Mouse (Mus musculus): ENCODE measurements around the gene Hoxa6. TPM values are rescaled to one million over a fixed set of nuclear protein-coding genes. Genes with fewer than 3 reads are reported as not detected.
A peak's percentile ranks its signal among the peaks of the same experiment; 100 is the strongest.

The Hoxa6 gene
- polyA plus RNA-seq, 1 experiment from 2014 or later = 20.3 TPM

GRCm38 (mm10) chr6:52176391-52176790 lies 32.1 kb downstream of the Hoxa6 start:
- Histone ChIP-seq H3K4me3 (peak overlapping the region; percentile 54), H3K36me3 (peaks cover 7% of the 10 kb centered on the region; the same call in 1 of the 2 replicates), H3K4me1 (replicated peaks) (peaks cover 98% of the 10 kb centered on the region), H3K4me2 (peak overlapping the region; percentile 75), H3K27ac (replicated peaks) (peak overlapping the region; percentile 97), H3K9me3 (no peaks in the 10 kb centered on the region), H3K27me3 (no peaks in the 10 kb centered on the region), H3K9ac (peak overlapping the region; percentile 95)
- WGBS = 1% methylated on average over 6 of the region's 6 CpGs
- no peak for ATAC-seq (ENCODE audit: low read depth)

- H3K4me3 ChIP-seq = peak overlapping the region; percentile 54
- peaks cover 13% of the 10 kb centered on the region for H3K36me3 ChIP-seq
- H3K9me3 ChIP-seq = no peaks in the 10 kb centered on the region
- no peaks in the 10 kb centered on the region for H3K27me3 ChIP-seq
- peak overlapping the region; percentile 75 for H3K4me2 ChIP-seq
- peak overlapping the region; percentile 97 for H3K27ac ChIP-seq (replicated peaks)
- H3K4me1 ChIP-seq (replicated peaks) = peaks cover 98% of the 10 kb centered on the region
- peak; percentile 20 for ATAC-seq (ENCODE audit: low read depth)
- peak overlapping the region; percentile 95 for H3K9ac ChIP-seq
- WGBS = 0% methylated on average over 6 of the region's 35 CpGs
These were observed 32.7 kb downstream of the Hoxa6 start for GRCm38 (mm10) chr6:52175864-52176263.

- Histone ChIP-seq H3K4me2 (peak overlapping the region; percentile 75), H3K27ac (replicated peaks) (peak overlapping the region; percentile 97), H3K4me3 (peak overlapping the region; percentile 54), H3K9ac (peak overlapping the region; percentile 95), H3K36me3 (peaks cover 18% of the 10 kb centered on the region), H3K9me3 (no peaks in the 10 kb centered on the region), H3K27me3 (no peaks in the 10 kb centered on the region), H3K4me1 (replicated peaks) (peaks cover 98% of the 10 kb centered on the region)
- WGBS = 1% methylated on average over 33 of the region's 41 CpGs
- peak; percentile 38 for ATAC-seq (ENCODE audit: low read depth)
These were observed 33.4 kb downstream of the Hoxa6 start for GRCm38 (mm10) chr6:52174968-52175751.

- H3K4me1 ChIP-seq (replicated peaks) = peaks cover 98% of the 10 kb centered on the region
- H3K4me3 ChIP-seq = peak overlapping the region; percentile 54
- no peak for ATAC-seq (ENCODE audit: low read depth)
- no peaks in the 10 kb centered on the region for H3K27me3 ChIP-seq
- WGBS = 4% methylated on average over 4 of the region's 4 CpGs
- peak overlapping the region; percentile 99 for H3K27ac ChIP-seq (replicated peaks)
- H3K36me3 ChIP-seq = peaks cover 23% of the 10 kb centered on the region
- H3K9me3 ChIP-seq = no peaks in the 10 kb centered on the region
- H3K4me2 ChIP-seq = peak overlapping the region; percentile 75
- H3K9ac ChIP-seq = peak overlapping the region; percentile 92; the same call in 1 of the 2 replicates
These were observed 34.9 kb downstream of the Hoxa6 start for GRCm38 (mm10) chr6:52173648-52174047.

GRCm38 (mm10) chr6:52172501-52172900 lies 36.0 kb downstream of the Hoxa6 start:
- Histone ChIP-seq H3K27me3 (no peaks in the 10 kb centered on the region), H3K4me1 (replicated peaks) (peaks cover 98% of the 10 kb centered on the region), H3K9ac (peak overlapping the region; percentile 92), H3K4me3 (peak overlapping the region; percentile 54), H3K9me3 (no peaks in the 10 kb centered on the region), H3K4me2 (peak overlapping the region; percentile 75), H3K36me3 (peaks cover 23% of the 10 kb centered on the region), H3K27ac (replicated peaks) (peak overlapping the region; percentile 99)
- under 1% methylated on average over 35 of the region's 35 CpGs for WGBS
- peak; percentile 71 for ATAC-seq (ENCODE audit: low read depth)

GRCm38 (mm10) chr6:52171938-52172337 lies 36.6 kb downstream of the Hoxa6 start:
- peak; percentile 18 for ATAC-seq (ENCODE audit: low read depth)
- peak overlapping the region; percentile 92 for H3K9ac ChIP-seq
- peak overlapping the region; percentile 54 for H3K4me3 ChIP-seq
- H3K9me3 ChIP-seq = no peaks in the 10 kb centered on the region
- peaks cover 98% of the 10 kb centered on the region for H3K4me1 ChIP-seq (replicated peaks)
- peak overlapping the region; percentile 99 for H3K27ac ChIP-seq (replicated peaks)
- no peaks in the 10 kb centered on the region for H3K27me3 ChIP-seq
- peaks cover 23% of the 10 kb centered on the region for H3K36me3 ChIP-seq
- peak overlapping the region; percentile 75 for H3K4me2 ChIP-seq
- WGBS = 9% methylated on average over 7 of the region's 7 CpGs

GRCm38 (mm10) chr6:52171331-52171730 lies 37.2 kb downstream of the Hoxa6 start:
- H3K4me3 ChIP-seq = peak overlapping the region; percentile 54; the same call in 1 of the 2 replicates
- peak overlapping the region; percentile 99 for H3K27ac ChIP-seq (replicated peaks)
- H3K27me3 ChIP-seq = no peaks in the 10 kb centered on the region
- no peak for ATAC-seq (ENCODE audit: low read depth)
- peak overlapping the region; percentile 92 for H3K9ac ChIP-seq
- peak overlapping the region; percentile 75 for H3K4me2 ChIP-seq
- H3K4me1 ChIP-seq (replicated peaks) = peaks cover 98% of the 10 kb centered on the region
- WGBS = 0% methylated on average over 4 of the region's 4 CpGs
- H3K9me3 ChIP-seq = no peaks in the 10 kb centered on the region
- H3K36me3 ChIP-seq = peaks cover 23% of the 10 kb centered on the region

GRCm38 (mm10) chr6:52170898-52171223 lies 37.7 kb downstream of the Hoxa6 start:
- WGBS = 20% methylated on average over 5 of the region's 5 CpGs
- H3K4me3 ChIP-seq = peak overlapping the region; percentile 20

GRCm38 (mm10) chr6:52170166-52170897 lies 38.2 kb downstream of the Hoxa6 start:
- Histone ChIP-seq H3K36me3 (peaks cover 23% of the 10 kb centered on the region), H3K27ac (replicated peaks) (peak overlapping the region; percentile 99), H3K9ac (peak overlapping the region; percentile 92), H3K27me3 (no peaks in the 10 kb centered on the region), H3K4me2 (peak overlapping the region; percentile 75), H3K4me1 (replicated peaks) (peaks cover 98% of the 10 kb centered on the region), H3K4me3 (peak overlapping the region; percentile 20), H3K9me3 (no peaks in the 10 kb centered on the region)
- 3% methylated on average over 40 of the region's 40 CpGs for WGBS
- ATAC-seq (ENCODE audit: low read depth) = no peak

More at GRCm38 (mm10) chr6:52170898-52171223, 37.7 kb downstream of the Hoxa6 start:
- no peak for ATAC-seq (ENCODE audit: low read depth)
- Histone ChIP-seq H3K9ac (peak overlapping the region; percentile 92), H3K4me2 (peak overlapping the region; percentile 75), H3K27me3 (no peaks in the 10 kb centered on the region), H3K9me3 (no peaks in the 10 kb centered on the region), H3K27ac (replicated peaks) (peak overlapping the region; percentile 99), H3K4me1 (replicated peaks) (peaks cover 98% of the 10 kb centered on the region), H3K36me3 (peaks cover 23% of the 10 kb centered on the region)

GRCm38 (mm10) chr6:52169499-52170165 lies 38.9 kb downstream of the Hoxa6 start:
- no peaks in the 10 kb centered on the region for H3K9me3 ChIP-seq
- no peaks in the 10 kb centered on the region for H3K27me3 ChIP-seq
- no peak for ATAC-seq (ENCODE audit: low read depth)
- WGBS = 13% methylated on average over 16 of the region's 16 CpGs
- H3K27ac ChIP-seq (replicated peaks) = peak overlapping the region; percentile 99
- H3K4me3 ChIP-seq = peak overlapping the region; percentile 20
- H3K4me2 ChIP-seq = peak overlapping the region; percentile 75
- H3K9ac ChIP-seq = peak overlapping the region; percentile 92
- H3K36me3 ChIP-seq = peaks cover 23% of the 10 kb centered on the region
- H3K4me1 ChIP-seq (replicated peaks) = peaks cover 98% of the 10 kb centered on the region

GRCm38 (mm10) chr6:52168191-52169055 lies 40.1 kb downstream of the Hoxa6 start:
- Histone ChIP-seq H3K9ac (peak overlapping the region; percentile 92), H3K9me3 (no peaks in the 10 kb centered on the region), H3K4me2 (peak overlapping the region; percentile 75), H3K36me3 (peaks cover 23% of the 10 kb centered on the region), H3K27ac (replicated peaks) (peak overlapping the region; percentile 99), H3K27me3 (no peaks in the 10 kb centered on the region), H3K4me1 (replicated peaks) (peaks cover 99% of the 10 kb centered on the region), H3K4me3 (peak overlapping the region; percentile 89)
- 3% methylated on average over 42 of the region's 42 CpGs for WGBS
- ATAC-seq (ENCODE audit: low read depth) = no peak

All from neural tube, embryonic 13.5 days (tissue).